Mouse (Mus musculus) hindbrain, embryonic 13.5 days (tissue): ENCODE results near the gene Ccl2. TPM values are rescaled to one million over a fixed set of nuclear protein-coding genes. Genes with fewer than 3 reads are reported as not detected.

ENCODE experiments used
- ATAC-seq: fragments of 200-750 bp; cut with Nextera tagmentation; 2 replicates; pipeline ENCODE4 v1.8.0; 2017; ENCODE audit warnings: moderate TSS enrichment; ENCODE audit not compliant: low FRiP score
- H3K27ac ChIP-seq: fragments of 300-500 bp; sonication (generic); 2 replicates; pipeline ENCODE4 v1.5.1; 2015; ENCODE audit warnings: inconsistent platforms, mild to moderate bottlenecking, moderate library complexity
- H3K27me3 ChIP-seq: fragments of 300-500 bp; sonication (generic); 2 replicates; pipeline ENCODE4 v1.6.1; 2015; ENCODE audit warnings: mild to moderate bottlenecking, inconsistent platforms
- H3K36me3 ChIP-seq: fragments of 300-500 bp; sonication (generic); 2 replicates; pipeline ENCODE4 v1.6.1; 2015; ENCODE audit warnings: mild to moderate bottlenecking, inconsistent platforms
- H3K4me1 ChIP-seq: fragments of 300-500 bp; sonication (generic); replicated peaks from 2 replicates; pipeline ENCODE4 v1.6.1; 2015; ENCODE audit warnings: inconsistent platforms
- H3K4me2 ChIP-seq: fragments of 300-500 bp; sonication (generic); 2 replicates; pipeline ENCODE4 v1.6.1; 2015; ENCODE audit warnings: inconsistent platforms, mild to moderate bottlenecking, moderate library complexity
- H3K4me3 ChIP-seq: fragments of 300-500 bp; sonication (generic); 2 replicates; pipeline ENCODE4 v1.5.1; 2015; ENCODE audit warnings: mild to moderate bottlenecking, inconsistent platforms
- H3K9ac ChIP-seq: fragments of 300-500 bp; sonication (generic); 2 replicates; pipeline ENCODE4 v1.6.1; 2015; ENCODE audit warnings: mild to moderate bottlenecking, inconsistent platforms
- H3K9me3 ChIP-seq: fragments of 300-500 bp; sonication (generic); 2 replicates; pipeline ENCODE4 v1.6.1; 2016; ENCODE audit warnings: inconsistent platforms
- WGBS: fragments of 180-500 bp; shearing (Covaris S2); methylation state at CpG from one replicate; pipeline ENCODE4 v1.1.7; 2015; 5-methylcytosine and 5-hydroxymethylcytosine counted together
- polyA plus RNA-seq: library from polyadenylated mRNA; unstranded; fragments of >200 nt; fragmentation: Nextera tagmentation; extraction: Ambion mirVana; gene quantifications from 2 replicates; pipeline ENCODE4 v1.2.1, GENCODE M21; 2015

The Ccl2 gene
- polyA plus RNA-seq, 1 experiment from 2014 or later = 1.1 TPM

- H3K4me1 ChIP-seq = no peaks in the 10 kb centered on the region
- no peaks in the 10 kb centered on the region for H3K27me3 ChIP-seq
- no peaks in the 10 kb centered on the region for H3K9me3 ChIP-seq
- no peak overlapping the region for H3K9ac ChIP-seq
- no peak overlapping the region for H3K27ac ChIP-seq
- no peak overlapping the region for H3K4me2 ChIP-seq
- ATAC-seq = no peak
- H3K4me3 ChIP-seq = no peak overlapping the region
- WGBS = 93% methylated on average over 3 of the region's 3 CpGs
- no peaks in the 10 kb centered on the region for H3K36me3 ChIP-seq
Measured at GRCm38 (mm10) chr11:82073686-82074085, 38.3 kb downstream of the Ccl2 start.

DNA sequence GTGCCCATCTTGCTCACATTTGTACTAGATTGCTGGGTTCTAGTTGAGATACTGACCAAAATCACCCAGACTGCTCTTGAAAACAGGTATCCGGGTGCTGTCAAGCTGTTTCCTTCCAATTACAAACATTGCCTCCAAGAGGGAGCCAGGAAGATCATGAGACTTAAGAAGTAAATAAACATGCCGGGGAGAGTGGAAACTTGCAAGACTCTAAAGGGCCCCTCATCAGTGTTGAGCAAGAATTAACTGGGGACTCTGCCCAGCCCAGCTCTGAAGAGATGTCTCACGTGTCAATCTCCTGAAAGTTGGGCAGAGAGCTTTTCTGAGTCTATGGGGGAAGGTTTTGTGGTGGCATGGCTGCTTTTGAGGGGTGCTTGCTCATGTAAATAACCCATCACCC, 41.7 kb downstream of the Ccl2 start:
- H3K36me3 ChIP-seq = no peaks in the 10 kb centered on the region
- H3K9ac ChIP-seq = no peak overlapping the region
- no peak overlapping the region for H3K4me2 ChIP-seq
- no peaks in the 10 kb centered on the region for H3K4me1 ChIP-seq
- 74% methylated on average over 3 of the region's 3 CpGs for WGBS
- H3K4me3 ChIP-seq = no peak overlapping the region
- no peaks in the 10 kb centered on the region for H3K27me3 ChIP-seq
- no peak overlapping the region for H3K27ac ChIP-seq
- no peak for ATAC-seq
- no peaks in the 10 kb centered on the region for H3K9me3 ChIP-seq

- Histone ChIP-seq H3K27ac (no peak overlapping the region), H3K36me3 (no peaks in the 10 kb centered on the region), H3K9ac (no peak overlapping the region), H3K9me3 (no peaks in the 10 kb centered on the region), H3K4me2 (no peak overlapping the region), H3K27me3 (no peaks in the 10 kb centered on the region), H3K4me3 (no peak overlapping the region), H3K4me1 (no peaks in the 10 kb centered on the region)
- ATAC-seq = no peak
Measured at GRCm38 (mm10) chr11:82078136-82078730, 42.9 kb downstream of the Ccl2 start.

- 83% methylated on average over 3 of the region's 3 CpGs for WGBS
- Histone ChIP-seq H3K36me3 (no peaks in the 10 kb centered on the region), H3K4me1 (no peaks in the 10 kb centered on the region), H3K27me3 (no peaks in the 10 kb centered on the region), H3K4me2 (no peak overlapping the region), H3K9me3 (no peaks in the 10 kb centered on the region), H3K9ac (no peak overlapping the region), H3K27ac (no peak overlapping the region), H3K4me3 (no peak overlapping the region)
- no peak for ATAC-seq
Measured at GRCm38 (mm10) chr11:82080865-82081264, 45.5 kb downstream of the Ccl2 start.

DNA sequence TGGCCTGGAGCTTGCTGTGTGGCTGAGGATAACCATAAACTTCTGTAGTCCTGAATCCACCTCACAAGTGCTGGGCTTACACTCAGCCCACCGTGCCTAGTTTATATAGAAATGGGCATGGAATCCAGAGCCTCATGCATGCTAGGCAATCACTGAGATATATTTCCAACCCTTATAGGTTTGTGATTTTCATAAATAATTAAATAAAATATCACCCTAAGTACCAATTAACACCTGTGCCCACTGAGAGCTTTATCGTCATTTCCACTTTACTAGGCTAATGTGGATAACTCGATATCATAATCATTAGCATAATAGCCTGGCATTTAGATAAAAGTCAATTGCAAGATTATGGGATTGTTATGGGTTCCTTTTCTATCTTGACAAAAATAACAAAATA, 49.0 kb downstream of the Ccl2 start:
- no peak overlapping the region for H3K9ac ChIP-seq
- WGBS = 72% methylated on average over 3 of the region's 3 CpGs
- no peak overlapping the region for H3K4me2 ChIP-seq
- no peak overlapping the region for H3K27ac ChIP-seq
- no peak for ATAC-seq
- H3K9me3 ChIP-seq = no peaks in the 10 kb centered on the region
- H3K4me3 ChIP-seq = no peak overlapping the region
- H3K27me3 ChIP-seq = no peaks in the 10 kb centered on the region
- no peaks in the 10 kb centered on the region for H3K36me3 ChIP-seq
- no peaks in the 10 kb centered on the region for H3K4me1 ChIP-seq

Other genes starting within 250 kb of the Ccl2 start
- gene 5530401A14Rik, start 174.9 kb upstream of the Ccl2 start, polyA plus RNA-seq = 0.30 and 0.40 TPM in 2 replicates
- gene Asic2, start 67.1 kb upstream of the Ccl2 start, polyA plus RNA-seq = 7.0 and 7.7 TPM in 2 replicates
- not detected in 2 replicates for gene Gm17268, start 3.0 kb downstream of the Ccl2 start, polyA plus RNA-seq
- gene Ccl7, start 10.1 kb downstream of the Ccl2 start, polyA plus RNA-seq = 0.57 and 1.0 TPM in 2 replicates
- 0.16 and 0.48 TPM in 2 replicates for gene Ccl11, start 22.3 kb downstream of the Ccl2 start, polyA plus RNA-seq
- 1.1 and 2.0 TPM in 2 replicates for gene Ccl12, start 66.3 kb downstream of the Ccl2 start, polyA plus RNA-seq
- not detected in 2 replicates for gene Ccl8, start 79.6 kb downstream of the Ccl2 start, polyA plus RNA-seq